Mouse (Mus musculus): ENCODE results near the gene Asb17. TPM values are rescaled to one million over a fixed set of nuclear protein-coding genes. Genes with fewer than 3 reads are reported as not detected.

Gene Asb17
- polyA plus RNA-seq, 1 experiment from 2014 or later, result 0.20 TPM

Other genes with a start within 250 kb of the Asb17 start
- 24.2 and 27.2 TPM in 2 replicates for gene St6galnac3, start 119.0 kb upstream of the Asb17 start, polyA plus RNA-seq (2015; fragmentation: Nextera tagmentation; extraction: Ambion mirVana)
- 0.06 TPM in 1 of 2 replicates, not detected in the other for gene Msh4, start 61.9 kb downstream of the Asb17 start, polyA plus RNA-seq (2015; fragmentation: Nextera tagmentation; extraction: Ambion mirVana)
- gene Rabggtb, start 68.8 kb downstream of the Asb17 start, polyA plus RNA-seq (2015; fragmentation: Nextera tagmentation; extraction: Ambion mirVana), result 46.9 and 51.2 TPM in 2 replicates
- 63.4 and 68.7 TPM in 2 replicates for gene Acadm, start 100.4 kb downstream of the Asb17 start, polyA plus RNA-seq (2015; fragmentation: Nextera tagmentation; extraction: Ambion mirVana)
- gene Slc44a5, start 129.2 kb downstream of the Asb17 start, polyA plus RNA-seq (2015; fragmentation: Nextera tagmentation; extraction: Ambion mirVana), result 4.2 and 5.1 TPM in 2 replicates

All from neural tube, embryonic 13.5 days (tissue).